19 mouse cellular contexts compared by ENCODE assay signal in the genomic region with DNA sequence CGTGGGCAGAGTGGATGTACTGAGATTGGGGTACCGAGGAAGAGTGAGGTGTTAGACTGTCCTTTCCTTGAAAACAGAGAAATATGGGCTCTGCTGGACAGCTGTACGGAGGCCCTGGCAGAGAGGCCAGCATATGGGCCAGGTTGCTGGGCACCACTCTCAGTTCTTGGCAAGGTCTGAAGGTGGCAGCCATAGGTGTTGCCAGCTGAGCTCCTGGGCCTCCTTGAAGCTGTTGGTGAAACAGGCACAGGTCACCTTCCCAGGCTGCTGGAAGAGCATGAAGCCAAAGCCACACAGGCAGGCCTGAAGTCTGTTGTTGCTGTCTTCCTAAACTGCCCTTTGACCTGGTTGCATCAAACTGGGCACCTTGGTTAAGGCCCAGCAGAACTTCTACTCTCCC. TPM values are rescaled to one million over a fixed set of nuclear protein-coding genes. Genes with fewer than 3 reads are reported as not detected.
"Had no signal": no experiment of that assay in that cellular context is flagged by ENCODE, and none has a peak within 500 bp of the region (broad histone marks: within the 10 kb centered on the region; RNA-seq: fewer than 3 reads in every experiment).

No protein-coding gene starts in this region.

- H3K36me3 ChIP-seq: lung, embryonic 15.5 days; midbrain, embryonic 13.5 days; midbrain, embryonic 15.5 days; neural tube, embryonic 12.5 days; stomach, embryonic 15.5 days had no signal

- H3K9ac ChIP-seq: lung, embryonic 15.5 days; midbrain, embryonic 13.5 days; midbrain, embryonic 15.5 days; neural tube, embryonic 12.5 days; stomach, embryonic 15.5 days had no signal

- H3K27me3 ChIP-seq: lung, embryonic 15.5 days; midbrain, embryonic 15.5 days; stomach, embryonic 15.5 days had no signal

- ATAC-seq: lung, postnatal 0 days; midbrain, embryonic 13.5 days; midbrain, embryonic 15.5 days had no signal

- H3K4me2 ChIP-seq: lung, embryonic 15.5 days; midbrain, embryonic 11.5 days; midbrain, embryonic 13.5 days; midbrain, embryonic 15.5 days; neural tube, embryonic 12.5 days; stomach, embryonic 15.5 days had no signal

- H3K9me3 ChIP-seq: lung, embryonic 15.5 days; midbrain, embryonic 13.5 days; midbrain, embryonic 15.5 days; neural tube, embryonic 12.5 days; stomach, embryonic 15.5 days had no signal

- H3K4me3 ChIP-seq: lung, embryonic 15.5 days; megakaryocyte, embryonic 14.5 days; midbrain, embryonic 13.5 days; midbrain, embryonic 15.5 days; neural tube, embryonic 12.5 days; stomach, embryonic 15.5 days had no signal

- H3K27ac ChIP-seq: lung, embryonic 15.5 days; macrophage; midbrain, embryonic 13.5 days; midbrain, embryonic 15.5 days; neural tube, embryonic 12.5 days; stomach, embryonic 15.5 days; stomach, postnatal 0 days had no signal

- DNase-seq: lung, adult 2 months; lung, postnatal 14 days; right cerebral cortex, postnatal 14 days had no signal

RNA-seq across cellular contexts. Expression of a gene that starts 11.6 kb away (rescaled TPM):
- total RNA-seq: midbrain, postnatal 0 days; monocyte, adult 5-6 weeks; neutrophil, adult 5-6 weeks had no signal
- polyA plus RNA-seq: macrophage had no signal

RNA-seq across cellular contexts. Expression of a gene that starts 12.4 kb away (rescaled TPM):
- total RNA-seq: megakaryocyte progenitor cell, adult 5-6 weeks; monocyte, adult 5-6 weeks had no signal
- polyA plus RNA-seq: macrophage had no signal

RNA-seq across cellular contexts. Expression of a gene that starts 55.5 kb away (rescaled TPM):
- total RNA-seq: megakaryocyte progenitor cell, adult 5-6 weeks; monocyte, adult 5-6 weeks; neutrophil, adult 5-6 weeks had no signal
- polyA plus RNA-seq: lung, adult 2 months; lung, embryonic 15.5 days; lung, postnatal 0 days; macrophage; midbrain, embryonic 11.5 days; neural tube, embryonic 12.5 days; spleen, adult 2 months; stomach, postnatal 0 days; thymus, adult 2 months had no signal
